Mouse (Mus musculus) midbrain, embryonic 14.5 days (tissue): ENCODE measurements at regions not wholly inside any gene's neighbourhood (a gene's known extent, or its start where the extent isn't known, plus 50 kb on each side); places are given as distances from the start of the nearest gene placed in this dataset.

ENCODE experiments used
- ATAC-seq: fragments of 200-750 bp; cut with Nextera tagmentation; 2 replicates; pipeline ENCODE4 v1.8.0; 2017; ENCODE audit warnings: moderate number of reproducible peaks, moderate library complexity; ENCODE audit not compliant: low FRiP score, low TSS enrichment
- DNase-seq: peaks from one replicate; pipeline ENCODE4 v3.0.0-alpha.2; 2015
- H3K27ac ChIP-seq: fragments of 300-500 bp; sonication (generic); replicated peaks from 2 replicates; pipeline ENCODE4 v1.5.1; 2014; ENCODE audit warnings: mild to moderate bottlenecking, low read depth, low read length, moderate library complexity
- H3K27me3 ChIP-seq: fragments of 300-500 bp; sonication (generic); 2 replicates; pipeline ENCODE4 v1.6.1; 2014; ENCODE audit warnings: low read length, control low read depth, mixed read lengths; ENCODE audit not compliant: control insufficient read depth, insufficient read depth
- H3K36me3 ChIP-seq: fragments of 300-500 bp; sonication (generic); 2 replicates; pipeline ENCODE4 v1.6.1; 2014; ENCODE audit warnings: low read length, control low read depth; ENCODE audit not compliant: control insufficient read depth, insufficient read depth
- H3K4me1 ChIP-seq: fragments of 300-500 bp; sonication (generic); 2 replicates; pipeline ENCODE4 v1.6.1; 2014; ENCODE audit warnings: mild to moderate bottlenecking, antibody characterized with exemption, low read length, control low read depth; ENCODE audit not compliant: control insufficient read depth, insufficient read depth
- H3K4me2 ChIP-seq: fragments of 300-500 bp; sonication (generic); 2 replicates; pipeline ENCODE4 v1.6.1; 2014; ENCODE audit warnings: mild to moderate bottlenecking, low read length, moderate library complexity
- H3K4me3 ChIP-seq: fragments of 300-500 bp; sonication (generic); replicated peaks from 2 replicates; pipeline ENCODE4 v1.5.1; 2014; ENCODE audit warnings: low read depth, low read length
- H3K9ac ChIP-seq: fragments of 300-500 bp; sonication (generic); replicated peaks from 2 replicates; pipeline ENCODE4 v1.6.1; 2014; ENCODE audit warnings: mild to moderate bottlenecking, low read length, moderate library complexity
- H3K9me3 ChIP-seq: fragments of 300-500 bp; sonication (generic); 2 replicates; pipeline ENCODE4 v1.6.1; 2016; ENCODE audit warnings: low read length, control low read depth, mixed read lengths; ENCODE audit not compliant: control insufficient read depth
- WGBS: fragments of 180-500 bp; shearing (Covaris S2); extraction: QIAGEN DNeasy Blood & Tissue Kit; methylation state at CpG from one replicate; pipeline ENCODE4 v1.1.7; 2014; 5-methylcytosine and 5-hydroxymethylcytosine counted together

DNA sequence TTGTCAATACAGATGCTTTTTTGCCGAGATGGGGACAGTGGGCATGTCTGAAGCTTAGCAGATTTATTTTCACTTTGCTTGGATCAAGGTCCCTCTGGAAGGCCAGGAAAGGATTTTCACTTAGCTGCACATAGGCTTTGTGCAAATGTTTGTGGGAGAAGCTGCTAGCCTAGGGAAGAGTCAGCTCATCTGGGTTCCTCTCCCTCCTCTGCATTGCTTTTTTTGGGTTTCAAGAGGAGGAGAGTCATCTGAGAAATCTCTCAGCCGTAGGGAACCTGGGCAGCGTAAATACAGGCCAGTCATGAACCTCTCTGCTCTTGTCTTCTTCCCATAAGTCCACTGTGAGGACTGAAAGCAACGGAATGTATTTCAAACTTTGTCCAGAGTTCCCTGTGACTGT is 68.0 kb upstream of the Foxo1 start:
- Histone ChIP-seq H3K4me3 (no peak overlapping the region), H3K4me1 (peaks cover 6% of the 10 kb centered on the region), H3K9me3 (no peaks in the 10 kb centered on the region), H3K9ac (no peak overlapping the region), H3K27me3 (no peaks in the 10 kb centered on the region), H3K4me2 (no peak overlapping the region), H3K27ac (no peak overlapping the region), H3K36me3 (no peaks in the 10 kb centered on the region)
- DNase-seq (no peak), ATAC-seq (no peak)
- WGBS = 73% methylated on average over 4 of the region's 4 CpGs

- no peaks in the 10 kb centered on the region for H3K4me1 ChIP-seq
- ATAC-seq (no peak), DNase-seq (peak; percentile 16)
- peak overlapping the region; percentile 38 for H3K4me2 ChIP-seq
- H3K9ac ChIP-seq = no peak overlapping the region
- H3K9me3 ChIP-seq = peaks cover 5% of the 10 kb centered on the region; the same call in 1 of the 2 replicates
- H3K27me3 ChIP-seq = no peaks in the 10 kb centered on the region
- H3K36me3 ChIP-seq = no peaks in the 10 kb centered on the region
- 22% methylated on average over 24 of the region's 24 CpGs for WGBS
- no peak overlapping the region for H3K4me3 ChIP-seq
- no peak overlapping the region for H3K27ac ChIP-seq
These were observed 57.4 kb upstream of the Foxo1 start for GRCm38 (mm10) chr3:52210556-52211302.

- Histone ChIP-seq H3K9ac (no peak overlapping the region), H3K27ac (no peak overlapping the region), H3K4me1 (no peaks in the 10 kb centered on the region), H3K27me3 (no peaks in the 10 kb centered on the region), H3K4me3 (no peak overlapping the region), H3K4me2 (peak overlapping the region; percentile 38; the same call in 1 of the 2 replicates), H3K36me3 (no peaks in the 10 kb centered on the region), H3K9me3 (no peaks in the 10 kb centered on the region)
- 29% methylated on average over 6 of the region's 6 CpGs for WGBS
- DNase-seq (no peak), ATAC-seq (no peak)
These were observed 56.8 kb upstream of the Foxo1 start for GRCm38 (mm10) chr3:52211303-52211695.

DNA sequence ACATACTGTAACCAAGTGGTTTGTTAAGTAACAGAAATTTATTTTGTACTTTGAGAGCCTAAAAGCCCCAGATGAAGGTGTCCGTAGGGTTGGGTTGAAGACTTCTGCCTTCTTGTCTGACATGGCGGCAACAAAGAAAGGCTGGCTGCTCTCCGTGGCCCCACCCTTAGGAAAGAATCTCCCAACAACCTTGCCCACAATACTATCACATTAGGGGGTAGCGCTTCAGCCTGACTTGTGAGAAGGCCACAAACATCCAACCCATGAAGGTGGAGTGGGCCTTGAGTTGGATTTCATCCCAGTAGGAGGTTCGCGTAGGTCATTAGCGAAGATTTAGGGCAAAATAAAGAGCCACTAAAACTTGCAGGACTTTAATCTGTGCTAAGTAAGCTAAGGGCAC is 54.0 kb upstream of the Foxo1 start:
- Histone ChIP-seq H3K9me3 (no peaks in the 10 kb centered on the region), H3K4me3 (no peak overlapping the region), H3K4me1 (no peaks in the 10 kb centered on the region), H3K27me3 (no peaks in the 10 kb centered on the region), H3K27ac (no peak overlapping the region), H3K9ac (no peak overlapping the region), H3K36me3 (no peaks in the 10 kb centered on the region), H3K4me2 (no peak overlapping the region)
- no peak for ATAC-seq
- WGBS = 94% methylated on average over 7 of the region's 7 CpGs
- DNase-seq = no peak

- H3K4me2 ChIP-seq = no peak overlapping the region
- H3K9me3 ChIP-seq = no peaks in the 10 kb centered on the region
- no peak overlapping the region for H3K4me3 ChIP-seq
- no peak overlapping the region for H3K27ac ChIP-seq
- ATAC-seq (no peak), DNase-seq (no peak)
- WGBS = 94% methylated on average over 9 of the region's 9 CpGs
- no peak overlapping the region for H3K9ac ChIP-seq
- no peaks in the 10 kb centered on the region for H3K4me1 ChIP-seq
- no peaks in the 10 kb centered on the region for H3K27me3 ChIP-seq
- H3K36me3 ChIP-seq = no peaks in the 10 kb centered on the region
These were observed 53.1 kb upstream of the Foxo1 start for GRCm38 (mm10) chr3:52215083-52215482.
